Mouse (Mus musculus): ENCODE data around the gene Vma21. TPM values are rescaled to one million over a fixed set of nuclear protein-coding genes. Genes with fewer than 3 reads are reported as not detected.

Vma21 gene
- polyA plus RNA-seq (2014; fragmentation: Illumina TruSeq; extraction: RNeasy Lipid Tissue Mini Kit (QIAGEN cat#74804); ENCODE audit: low read depth, low replicate concordance): 61.6 TPM

GRCm38 (mm10) chrX:71815631-71816345, at the start of gene Vma21:
Gene Vma21, plus strand, starts transcription at chrX:71815924.

Other genes with a start within 250 kb of the Vma21 start
- gene Gpr50, start 152.3 kb upstream of the Vma21 start, polyA plus RNA-seq (2014; fragmentation: Illumina TruSeq; extraction: RNeasy Lipid Tissue Mini Kit (QIAGEN cat#74804); ENCODE audit: low read depth, low replicate concordance): not detected
- gene Gm1141, start 105.1 kb downstream of the Vma21 start, polyA plus RNA-seq (2014; fragmentation: Illumina TruSeq; extraction: RNeasy Lipid Tissue Mini Kit (QIAGEN cat#74804); ENCODE audit: low read depth, low replicate concordance): not detected
- 0.50 TPM for gene Prrg3, start 146.7 kb downstream of the Vma21 start, polyA plus RNA-seq (2014; fragmentation: Illumina TruSeq; extraction: RNeasy Lipid Tissue Mini Kit (QIAGEN cat#74804); ENCODE audit: low read depth, low replicate concordance)
- gene Fate1, start 157.1 kb downstream of the Vma21 start, polyA plus RNA-seq (2014; fragmentation: Illumina TruSeq; extraction: RNeasy Lipid Tissue Mini Kit (QIAGEN cat#74804); ENCODE audit: low read depth, low replicate concordance): not detected
- gene Cnga2, start 175.9 kb downstream of the Vma21 start, polyA plus RNA-seq (2014; fragmentation: Illumina TruSeq; extraction: RNeasy Lipid Tissue Mini Kit (QIAGEN cat#74804); ENCODE audit: low read depth, low replicate concordance): not detected